Mouse (Mus musculus): ENCODE results near the gene Tppp3. TPM values are rescaled to one million over a fixed set of nuclear protein-coding genes. Genes with fewer than 3 reads are reported as not detected.

The Tppp3 gene
- polyA plus RNA-seq, 1 experiment from 2014 or later: 27.5 TPM

- Histone ChIP-seq H3K27me3 (no peaks in the 10 kb centered on the region), H3K4me1 (replicated peaks) (peaks cover 7% of the 10 kb centered on the region), H3K27ac (no peak overlapping the region), H3K4me2 (no peak overlapping the region), H3K9me3 (replicated peaks) (no peaks in the 10 kb centered on the region), H3K36me3 (no peaks in the 10 kb centered on the region), H3K4me3 (no peak overlapping the region), H3K9ac (no peak overlapping the region)
- no peak for ATAC-seq (replicated peaks; ENCODE audit: insufficient number of reproducible peaks, insufficient read depth, low FRiP score, low read depth)
- 33% methylated on average over 11 of the region's 11 CpGs for WGBS
Measured at GRCm38 (mm10) chr8:105445296-105446126, 25.8 kb downstream of the Tppp3 start.

- Histone ChIP-seq H3K36me3 (no peaks in the 10 kb centered on the region), H3K4me1 (replicated peaks) (peaks cover 7% of the 10 kb centered on the region), H3K4me2 (no peak overlapping the region), H3K4me3 (no peak overlapping the region), H3K27me3 (0 out of 2 replicates have a peak, but pooled peaks cover 4% of the 10 kb centered on the region), H3K9ac (no peak overlapping the region), H3K27ac (no peak overlapping the region), H3K9me3 (replicated peaks) (no peaks in the 10 kb centered on the region)
- 90% methylated on average over 5 of the region's 5 CpGs for WGBS
- ATAC-seq (replicated peaks; ENCODE audit: insufficient number of reproducible peaks, insufficient read depth, low FRiP score, low read depth): no peak
Measured at GRCm38 (mm10) chr8:105442661-105443060, 28.7 kb downstream of the Tppp3 start.

DNA sequence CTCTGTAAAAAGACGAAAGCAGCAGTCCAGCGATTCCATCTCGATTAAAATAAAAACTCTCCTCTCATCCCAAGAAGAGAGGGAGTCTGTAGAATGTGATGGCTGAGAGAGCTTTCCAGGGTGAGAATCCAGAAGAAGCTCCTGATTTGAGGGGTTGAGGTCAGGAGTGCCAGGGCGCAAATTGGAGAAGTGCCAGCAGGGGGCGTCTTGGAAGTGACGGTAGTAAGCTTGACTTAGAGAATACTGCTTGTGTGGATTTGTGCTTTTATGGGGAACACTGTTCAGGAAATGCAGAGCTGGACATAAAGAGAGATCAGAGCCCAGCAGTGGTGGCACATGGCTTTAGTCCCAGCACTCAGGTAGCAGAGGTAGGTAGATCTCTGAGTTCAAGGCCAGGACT, 29.9 kb downstream of the Tppp3 start:
- 0 out of 2 replicates have a peak, but pooled peaks cover 4% of the 10 kb centered on the region for H3K27me3 ChIP-seq

GRCm38 (mm10) chr8:105438865-105439264, 32.5 kb downstream of the Tppp3 start:
- no peak for ATAC-seq (replicated peaks; ENCODE audit: insufficient number of reproducible peaks, insufficient read depth, low FRiP score, low read depth)
- Histone ChIP-seq H3K27me3 (peaks cover 9% of the 10 kb centered on the region; the same call in 1 of the 2 replicates), H3K4me1 (replicated peaks) (peaks cover 4% of the 10 kb centered on the region; the same call in 1 of the 2 replicates), H3K36me3 (no peaks in the 10 kb centered on the region), H3K27ac (no peak overlapping the region), H3K4me3 (no peak overlapping the region), H3K9ac (no peak overlapping the region), H3K9me3 (replicated peaks) (no peaks in the 10 kb centered on the region), H3K4me2 (no peak overlapping the region)
- 53% methylated on average over 5 of the region's 5 CpGs for WGBS

More for the DNA sequence above, 29.9 kb downstream of the Tppp3 start:
- Histone ChIP-seq H3K9me3 (replicated peaks) (no peaks in the 10 kb centered on the region), H3K36me3 (no peaks in the 10 kb centered on the region), H3K9ac (no peak overlapping the region), H3K4me3 (no peak overlapping the region), H3K4me2 (no peak overlapping the region), H3K4me1 (replicated peaks) (peaks cover 11% of the 10 kb centered on the region), H3K27ac (no peak overlapping the region)
- 7% methylated on average over 6 of the region's 6 CpGs for WGBS
- ATAC-seq (replicated peaks; ENCODE audit: insufficient number of reproducible peaks, insufficient read depth, low FRiP score, low read depth): no peak

- peaks cover 9% of the 10 kb centered on the region; the same call in 1 of the 2 replicates for H3K27me3 ChIP-seq
- H3K9me3 ChIP-seq (replicated peaks): no peaks in the 10 kb centered on the region
- H3K4me1 ChIP-seq (replicated peaks): peaks cover 4% of the 10 kb centered on the region; the same call in 1 of the 2 replicates
- no peak for ATAC-seq (replicated peaks; ENCODE audit: insufficient number of reproducible peaks, insufficient read depth, low FRiP score, low read depth)
- H3K4me3 ChIP-seq: no peak overlapping the region
- no peak overlapping the region for H3K27ac ChIP-seq
- H3K4me2 ChIP-seq: no peak overlapping the region
- H3K9ac ChIP-seq: no peak overlapping the region
- H3K36me3 ChIP-seq: no peaks in the 10 kb centered on the region
- WGBS: 62% methylated on average over 5 of the region's 5 CpGs
Measured at GRCm38 (mm10) chr8:105437078-105437748, 34.1 kb downstream of the Tppp3 start.

- 78% methylated on average over 5 of the region's 5 CpGs for WGBS
- no peak for ATAC-seq (replicated peaks; ENCODE audit: insufficient number of reproducible peaks, insufficient read depth, low FRiP score, low read depth)
- H3K4me3 ChIP-seq: no peak overlapping the region
Measured at GRCm38 (mm10) chr8:105436218-105436617, 35.1 kb downstream of the Tppp3 start.

DNA sequence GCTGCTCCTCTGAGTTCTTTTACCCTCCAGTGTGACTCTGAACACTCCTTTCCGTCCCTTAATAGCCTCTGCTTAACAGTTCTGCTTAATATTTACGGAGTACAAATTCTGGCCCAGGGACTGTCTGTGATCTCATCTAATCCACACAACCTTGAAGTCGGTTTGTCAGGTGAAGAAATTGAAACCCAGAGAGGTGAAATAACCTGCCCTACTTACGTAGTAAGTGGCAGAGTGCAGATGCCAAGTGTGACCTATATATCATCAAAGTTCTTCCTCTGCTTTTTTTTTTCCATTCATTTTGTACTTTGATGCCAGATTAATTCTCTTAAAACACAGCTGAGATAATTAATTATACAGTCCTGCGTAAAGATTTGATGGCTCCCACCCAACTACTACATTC, 37.2 kb downstream of the Tppp3 start:
- 64% methylated on average over 5 of the region's 5 CpGs for WGBS
- Histone ChIP-seq H3K9ac (no peak overlapping the region), H3K4me2 (no peak overlapping the region), H3K4me3 (no peak overlapping the region), H3K36me3 (no peaks in the 10 kb centered on the region), H3K9me3 (replicated peaks) (no peaks in the 10 kb centered on the region), H3K27ac (no peak overlapping the region), H3K27me3 (peaks cover 8% of the 10 kb centered on the region; the same call in 1 of the 2 replicates), H3K4me1 (replicated peaks) (peaks cover 4% of the 10 kb centered on the region; the same call in 1 of the 2 replicates)
- no peak for ATAC-seq (replicated peaks; ENCODE audit: insufficient number of reproducible peaks, insufficient read depth, low FRiP score, low read depth)

More at GRCm38 (mm10) chr8:105436218-105436617, 35.1 kb downstream of the Tppp3 start:
- Histone ChIP-seq H3K9ac (no peak overlapping the region), H3K4me1 (replicated peaks) (peaks cover 4% of the 10 kb centered on the region; the same call in 1 of the 2 replicates), H3K4me2 (no peak overlapping the region), H3K9me3 (replicated peaks) (no peaks in the 10 kb centered on the region), H3K36me3 (no peaks in the 10 kb centered on the region), H3K27me3 (peaks cover 9% of the 10 kb centered on the region; the same call in 1 of the 2 replicates), H3K27ac (no peak overlapping the region)

DNA sequence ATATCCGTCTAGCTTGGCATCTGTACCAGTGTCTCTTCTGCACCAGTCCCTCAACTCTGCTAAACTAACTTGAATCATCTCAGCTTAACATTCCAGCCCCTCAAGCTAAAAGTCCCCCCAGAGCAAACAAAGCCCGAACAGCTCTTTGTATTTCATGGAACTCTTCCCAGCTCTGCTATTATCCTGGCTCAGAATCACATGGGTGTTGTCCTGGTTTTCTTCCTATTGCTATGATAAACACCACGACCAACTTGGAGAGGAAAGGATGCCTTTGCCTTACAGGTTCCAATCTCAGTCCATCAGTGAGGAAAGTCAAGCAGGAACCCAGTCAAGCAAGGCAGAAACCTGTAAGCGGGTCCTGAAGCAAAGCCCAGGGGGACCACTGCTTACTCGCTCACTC, 37.8 kb downstream of the Tppp3 start:
- 50% methylated on average over 5 of the region's 5 CpGs for WGBS
- ATAC-seq (replicated peaks; ENCODE audit: insufficient number of reproducible peaks, insufficient read depth, low FRiP score, low read depth): no peak
- Histone ChIP-seq H3K9me3 (replicated peaks) (no peaks in the 10 kb centered on the region), H3K27ac (no peak overlapping the region), H3K9ac (no peak overlapping the region), H3K4me3 (no peak overlapping the region), H3K4me1 (replicated peaks) (peaks cover 4% of the 10 kb centered on the region; the same call in 1 of the 2 replicates), H3K27me3 (peaks cover 8% of the 10 kb centered on the region; the same call in 1 of the 2 replicates), H3K4me2 (no peak overlapping the region), H3K36me3 (no peaks in the 10 kb centered on the region)

DNA sequence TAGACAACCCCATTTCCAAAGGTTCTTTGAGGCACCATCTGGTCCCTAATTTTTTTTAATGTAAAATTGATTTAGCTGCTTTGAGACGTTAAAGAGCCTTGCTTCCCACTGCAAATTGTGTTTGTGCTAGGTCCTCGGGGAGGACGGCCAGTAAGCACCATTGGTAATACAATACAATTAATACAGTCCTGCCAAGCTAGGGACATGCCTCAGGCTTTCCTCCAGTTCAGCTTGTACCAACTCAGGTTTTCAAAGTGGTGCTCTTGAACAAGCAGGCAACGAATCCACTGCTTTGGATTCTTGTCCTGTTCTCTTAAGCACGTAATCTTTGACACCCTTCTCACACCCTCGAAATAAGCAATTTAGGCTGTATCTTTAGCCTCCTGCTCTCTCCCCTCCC, 38.3 kb downstream of the Tppp3 start:
- peaks cover 4% of the 10 kb centered on the region; the same call in 1 of the 2 replicates for H3K4me1 ChIP-seq (replicated peaks)
- WGBS: 54% methylated on average over 6 of the region's 6 CpGs

GRCm38 (mm10) chr8:105431743-105432515, 39.4 kb downstream of the Tppp3 start:
- no peak overlapping the region for H3K4me3 ChIP-seq
- no peaks in the 10 kb centered on the region for H3K4me1 ChIP-seq (replicated peaks)
- 66% methylated on average over 7 of the region's 7 CpGs for WGBS
- H3K9me3 ChIP-seq (replicated peaks): no peaks in the 10 kb centered on the region
- peaks cover 8% of the 10 kb centered on the region; the same call in 1 of the 2 replicates for H3K27me3 ChIP-seq
- no peak overlapping the region for H3K4me2 ChIP-seq
- no peak for ATAC-seq (replicated peaks; ENCODE audit: insufficient number of reproducible peaks, insufficient read depth, low FRiP score, low read depth)
- H3K36me3 ChIP-seq: no peaks in the 10 kb centered on the region
- H3K9ac ChIP-seq: no peak overlapping the region
- H3K27ac ChIP-seq: no peak overlapping the region

More for the DNA sequence above, 38.3 kb downstream of the Tppp3 start:
- H3K4me2 ChIP-seq: no peak overlapping the region
- no peak overlapping the region for H3K4me3 ChIP-seq
- no peaks in the 10 kb centered on the region for H3K9me3 ChIP-seq (replicated peaks)
- no peak overlapping the region for H3K27ac ChIP-seq
- no peak for ATAC-seq (replicated peaks; ENCODE audit: insufficient number of reproducible peaks, insufficient read depth, low FRiP score, low read depth)
- no peak overlapping the region for H3K9ac ChIP-seq
- H3K36me3 ChIP-seq: no peaks in the 10 kb centered on the region
- H3K27me3 ChIP-seq: peaks cover 8% of the 10 kb centered on the region; the same call in 1 of the 2 replicates

DNA sequence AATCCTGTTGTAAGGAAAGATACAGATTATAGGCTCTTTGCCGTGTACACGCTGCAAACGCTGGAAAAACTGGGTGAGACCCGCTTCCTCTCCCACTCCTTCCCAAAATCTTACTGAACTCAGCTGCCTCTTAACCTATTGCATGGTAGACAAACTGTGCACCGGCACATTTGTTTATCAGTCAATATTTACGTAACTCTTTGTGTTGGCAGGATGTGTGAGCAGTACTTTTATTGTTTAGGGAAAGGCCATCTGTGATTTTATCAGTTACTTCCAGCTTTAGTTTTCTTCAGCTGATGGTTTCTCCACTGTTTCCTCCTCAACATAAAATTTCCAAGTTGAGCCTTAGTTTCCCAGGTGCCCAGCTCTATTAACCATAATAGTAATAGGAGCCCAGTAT, 44.4 kb downstream of the Tppp3 start:
- Histone ChIP-seq H3K9ac (no peak overlapping the region), H3K4me2 (no peak overlapping the region), H3K27ac (no peak overlapping the region), H3K27me3 (0 out of 2 replicates have a peak, but pooled peaks cover 3% of the 10 kb centered on the region), H3K4me1 (replicated peaks) (no peaks in the 10 kb centered on the region), H3K36me3 (no peaks in the 10 kb centered on the region), H3K4me3 (no peak overlapping the region), H3K9me3 (replicated peaks) (no peaks in the 10 kb centered on the region)
- no peak for ATAC-seq (replicated peaks; ENCODE audit: insufficient number of reproducible peaks, insufficient read depth, low FRiP score, low read depth)
- WGBS: 56% methylated on average over 6 of the region's 6 CpGs
